Mouse (Mus musculus) gastrocnemius, postnatal 25 days (tissue): ENCODE measurements at regions not wholly inside any gene's neighbourhood (a gene's known extent, or its start where the extent isn't known, plus 50 kb on each side); places are given as distances from the start of the nearest gene placed in this dataset.
"Not testable (repeated sequence)": the region's sequence is repeated elsewhere in the genome, so short reads cannot be mapped to it uniquely, and the experiment has no call there.

Experiments used
- DNase-seq: peaks from one replicate; pipeline ENCODE4 v3.0.0; 2022

DNA sequence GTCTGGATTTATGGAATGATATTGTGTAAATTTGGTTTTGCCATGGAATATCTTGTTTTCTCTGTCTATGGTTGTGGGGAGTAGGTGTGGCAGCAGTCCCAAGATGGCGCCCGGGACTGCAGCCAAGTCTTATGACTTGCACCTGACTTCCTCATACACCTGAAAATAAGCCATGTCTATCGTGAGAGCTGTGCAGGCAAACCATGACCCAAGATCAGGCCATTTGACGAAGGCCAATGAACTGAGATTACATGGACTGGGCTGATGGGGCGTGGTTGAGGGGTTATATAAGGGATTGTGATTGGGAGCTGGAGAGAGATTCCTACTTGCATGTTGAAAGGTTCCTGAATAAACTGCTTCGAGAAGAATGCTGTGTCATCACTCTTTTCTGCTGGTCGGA lies 139.5 kb downstream of the Slc6a15 start:
- not testable (repeated sequence) for DNase-seq

DNA sequence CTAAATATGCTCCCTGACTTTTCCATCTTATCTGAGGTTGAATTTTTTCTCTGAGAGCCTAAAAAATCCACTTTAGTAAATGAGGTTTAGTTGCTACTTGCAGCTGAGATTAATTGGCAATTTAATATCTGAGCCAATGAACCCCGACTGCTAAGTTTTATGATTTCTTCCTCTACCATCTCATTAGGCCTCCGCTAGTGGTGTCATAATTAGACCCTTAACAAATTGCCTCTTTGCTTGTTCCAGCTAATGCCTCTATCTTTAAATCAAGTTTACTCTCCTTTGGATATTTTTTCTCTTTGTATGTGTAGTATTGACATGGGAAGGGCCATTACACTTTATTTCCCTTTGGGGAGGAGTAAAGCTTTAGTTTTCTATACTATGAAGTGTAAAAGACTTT lies 176.9 kb downstream of the Slc6a15 start:
- DNase-seq = no peak

GRCm38 (mm10) chr10:103549510-103549909 lies 181.9 kb downstream of the Slc6a15 start:
- DNase-seq = no peak

DNA sequence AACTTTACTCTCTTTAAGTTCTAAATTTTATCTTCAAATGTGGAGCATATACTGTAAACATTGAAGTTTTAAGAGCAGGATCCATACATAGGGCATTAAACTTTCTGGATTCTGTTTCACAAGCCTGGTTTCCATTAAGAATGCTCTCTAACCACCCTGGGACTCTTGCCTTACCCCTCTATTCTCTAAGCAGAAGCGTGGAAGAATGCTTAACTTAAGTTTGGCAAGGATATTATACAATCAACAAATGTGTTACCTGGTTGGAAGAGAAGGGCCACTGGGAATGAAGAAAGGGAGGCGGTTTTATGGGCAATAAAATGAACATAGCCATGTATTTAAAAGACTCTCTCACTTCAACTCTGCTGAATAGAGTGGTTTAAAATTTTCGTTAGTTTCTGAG lies 217.5 kb downstream of the Slc6a15 start:
- DNase-seq = no peak

DNA sequence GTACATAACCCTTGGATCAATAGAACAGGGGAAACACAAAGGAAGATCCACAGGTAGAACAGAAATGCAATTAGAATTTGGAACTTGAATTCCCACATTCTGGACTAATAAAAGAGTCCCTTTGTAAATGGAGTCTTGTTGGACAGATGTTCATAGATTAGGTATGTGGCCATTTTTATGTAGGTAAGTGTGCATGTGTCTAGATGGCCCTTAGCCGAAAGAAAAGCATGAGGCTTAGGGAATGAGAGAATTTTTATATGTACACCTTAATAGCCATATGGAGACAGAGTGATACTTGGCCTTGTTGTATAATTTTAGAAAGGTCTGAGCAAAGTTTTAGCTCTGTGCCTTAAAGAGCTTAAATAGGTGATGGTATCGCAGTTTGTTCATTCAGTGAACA lies 217.9 kb downstream of the Slc6a15 start:
- DNase-seq = no peak

DNA sequence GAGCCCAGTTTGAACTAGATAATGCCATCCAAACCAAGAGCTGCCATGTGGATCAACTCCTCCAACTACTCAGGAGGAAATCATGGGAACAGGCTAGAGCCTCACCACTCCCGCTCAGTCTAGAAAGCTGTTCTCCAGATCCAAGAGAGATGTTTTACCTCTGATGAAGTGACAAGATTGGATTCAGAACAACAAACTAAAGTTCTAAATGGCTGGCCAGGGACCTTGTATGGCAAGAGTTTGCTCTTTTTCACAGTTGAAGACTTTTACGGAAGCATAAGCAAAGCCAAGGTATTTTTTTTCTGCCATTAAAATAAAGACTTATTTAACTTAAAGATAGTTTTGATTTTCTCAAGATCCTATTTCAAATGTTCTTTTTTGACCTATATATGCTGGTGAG lies 224.4 kb downstream of the Slc6a15 start:
- DNase-seq = no peak

GRCm38 (mm10) chr10:103641162-103641561 lies 273.6 kb downstream of the Slc6a15 start:
- DNase-seq = no peak

- DNase-seq = no peak
Measured at GRCm38 (mm10) chr10:103649848-103650247, 282.3 kb downstream of the Slc6a15 start.

GRCm38 (mm10) chr10:103673081-103673480 lies 305.5 kb downstream of the Slc6a15 start:
- no peak for DNase-seq

- DNase-seq = no peak
Measured at GRCm38 (mm10) chr10:103673765-103674164, 306.2 kb downstream of the Slc6a15 start.

GRCm38 (mm10) chr10:103692682-103693081 lies 325.1 kb downstream of the Slc6a15 start:
- peak; percentile 6 for DNase-seq

GRCm38 (mm10) chr10:103715080-103715725 lies 347.6 kb downstream of the Slc6a15 start:
- DNase-seq = no peak

DNA sequence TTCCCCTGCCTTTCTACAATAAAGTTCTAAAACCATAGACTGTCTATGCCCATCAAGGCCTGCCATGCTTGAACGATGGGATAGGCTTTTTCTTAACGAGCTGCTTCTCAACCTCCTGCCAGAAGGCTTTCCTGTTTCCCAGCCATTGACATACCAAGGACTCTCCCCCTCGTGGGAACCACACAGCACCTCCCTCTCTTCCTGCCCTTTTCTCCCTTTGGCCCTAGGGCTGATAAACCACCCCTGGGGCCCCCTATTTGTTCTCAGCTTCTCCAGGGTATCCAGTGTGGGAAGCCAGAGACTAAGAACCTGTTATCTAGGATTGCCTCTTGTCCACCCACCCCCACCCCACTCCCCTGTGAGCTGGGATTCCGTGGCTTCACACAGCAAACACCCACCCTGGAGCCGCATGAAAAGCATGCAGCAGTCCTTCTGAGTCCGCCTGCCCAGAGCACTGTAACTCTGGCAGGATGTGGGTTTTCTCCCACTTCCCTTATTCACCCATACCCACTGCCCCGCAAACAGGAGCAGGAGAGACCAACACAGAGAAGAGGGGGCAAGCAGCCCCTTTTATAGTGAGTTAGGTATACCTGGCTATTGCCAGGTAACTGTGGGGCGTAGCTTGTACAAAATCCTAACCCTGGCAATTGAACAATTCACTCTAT lies 351.5 kb downstream of the Slc6a15 start:
- DNase-seq = no peak

- no peak for DNase-seq
Measured at GRCm38 (mm10) chr10:103726680-103727079, 359.1 kb downstream of the Slc6a15 start.

DNA sequence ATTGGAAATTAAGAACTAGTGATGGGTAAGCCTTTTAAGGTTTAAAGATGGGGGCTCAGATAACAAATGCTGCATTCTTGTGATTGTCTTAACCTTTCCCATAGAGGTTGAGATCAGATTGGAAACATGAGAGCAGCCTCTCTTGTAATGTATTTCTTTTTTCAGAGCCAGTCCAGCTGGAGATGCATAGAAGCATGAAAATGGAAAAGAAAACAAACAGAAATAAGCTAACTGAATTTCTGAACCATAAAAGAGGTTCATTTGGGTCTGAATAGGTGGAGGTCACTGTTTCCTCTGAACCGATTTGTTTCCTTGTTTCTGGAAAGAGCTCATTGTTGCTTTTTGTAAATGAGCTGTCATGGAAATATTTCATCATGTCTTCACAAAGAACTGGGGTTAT lies 363.9 kb downstream of the Slc6a15 start:
- no peak for DNase-seq

- no peak for DNase-seq
Measured at GRCm38 (mm10) chr10:103731981-103732380, 364.4 kb downstream of the Slc6a15 start.

GRCm38 (mm10) chr10:103780127-103780526 lies 362.7 kb upstream of the Gm21293 start:
- DNase-seq = no peak

GRCm38 (mm10) chr10:103784920-103785319 lies 357.9 kb upstream of the Gm21293 start:
- no peak for DNase-seq

GRCm38 (mm10) chr10:103829079-103829478 lies 313.7 kb upstream of the Gm21293 start:
- no peak for DNase-seq

- DNase-seq = no peak
Measured at GRCm38 (mm10) chr10:103832063-103832462, 310.7 kb upstream of the Gm21293 start.

- no peak for DNase-seq
Measured at GRCm38 (mm10) chr10:103855211-103855610, 287.6 kb upstream of the Gm21293 start.

GRCm38 (mm10) chr10:103860890-103861289 lies 281.9 kb upstream of the Gm21293 start:
- DNase-seq = no peak

- DNase-seq = no peak
Measured at GRCm38 (mm10) chr10:103862120-103862519, 280.7 kb upstream of the Gm21293 start.

GRCm38 (mm10) chr10:103863909-103864308 lies 278.9 kb upstream of the Gm21293 start:
- no peak for DNase-seq
